ENCODE assay signal across 8 mouse cellular contexts in genomic region chr1:87573800-87574215, GRCm38 (mm10). TPM values are rescaled to one million over a fixed set of nuclear protein-coding genes. Genes with fewer than 3 reads are reported as not detected.
A peak's percentile ranks its signal among the peaks of the same experiment; 100 is the strongest.
DNase-seq lines count a peak whose midpoint lies in the region; ATAC-seq and TF ChIP-seq lines count a peak whose summit lies in the region.

TSS of gene Ngef (minus strand) at chr1:87573870.

- H3K4me2 ChIP-seq in lung, embryonic 16.5 days (ENCODE audit: low read depth, low read length): peak within 1 kb of the TSS; percentile 37

- no peak within 1 kb of the TSS for H3ac ChIP-seq in C2C12 (ENCODE audit: control insufficient read depth, insufficient read length, low read depth)

- peak; percentile 79 for ATAC-seq in lung, embryonic 16.5 days (ENCODE audit: low read depth)
- ATAC-seq in activated CD4-positive, CD25-positive, alpha-beta regulatory T cell, adult 4 months: no peak

- 0 out of 2 replicates have a peak within 1 kb of the TSS, but pooled peaks have one; percentile 26 for H3K9ac ChIP-seq in lung, embryonic 16.5 days (ENCODE audit: low read length)

- no peak for DNase-seq in brain, embryonic 14.5 days (ENCODE audit: low read depth)
- peak; percentile 45 to 69 for DNase-seq in kidney, postnatal 4 days
- DNase-seq in right cerebral cortex, adult 18-20 months: no peak
- DNase-seq in spleen, postnatal 4 days (ENCODE audit: low spot score in 2 of 2): no peak
- DNase-seq in heart, postnatal 10 days: no peak

- WGBS in lung, embryonic 16.5 days: 43% methylated on average over 6 of the region's 6 CpGs

- H3K4me3 ChIP-seq in C2C12 (ENCODE audit: insufficient read depth, poor library complexity, severe bottlenecking): no peak within 1 kb of the TSS
- peak within 1 kb of the TSS; percentile 24 for H3K4me3 ChIP-seq in lung, embryonic 16.5 days (ENCODE audit: low read length)

- intact Hi-C loops in heart, postnatal 10 days (cut with DNase I): no loop called here

- no peaks in the 10 kb centered on the region for H3K79me3 ChIP-seq in C2C12 (ENCODE audit: low read depth)

- TF ChIP-seq CTCF in C2C12 (IDR thresholded peaks at IDR 0.05; ENCODE audit: control insufficient read depth, insufficient read depth, insufficient read length): no peak
- no peak for TF ChIP-seq CTCF in brain, embryonic 14.5 days (IDR thresholded peaks at IDR 0.05; ENCODE audit: borderline replicate concordance, extremely low read depth, insufficient read depth, insufficient read length)

- no peaks in the 10 kb centered on the region for H3K36me3 ChIP-seq in C2C12 (ENCODE audit: control insufficient read depth, insufficient read depth)
- no peaks in the 10 kb centered on the region for H3K36me3 ChIP-seq in lung, embryonic 16.5 days (ENCODE audit: control insufficient read depth, insufficient read depth, low read length)

- peaks cover 15% of the 10 kb centered on the region; the same call in 1 of the 2 replicates for H3K4me1 ChIP-seq in lung, embryonic 16.5 days (replicated peaks; ENCODE audit: control insufficient read depth, insufficient read depth, low read length)

- peak within 1 kb of the TSS; percentile 92 for H3K27ac ChIP-seq in lung, embryonic 16.5 days (ENCODE audit: low read length)

- H3K79me2 ChIP-seq in C2C12 (ENCODE audit: control insufficient read depth, insufficient read depth): no peaks in the 10 kb centered on the region

- H3K27me3 ChIP-seq in C2C12 (ENCODE audit: control insufficient read depth, insufficient read depth, insufficient read length): no peaks in the 10 kb centered on the region
- H3K27me3 ChIP-seq in lung, embryonic 16.5 days (ENCODE audit: control insufficient read depth, insufficient read depth, low read depth, low read length): no peaks in the 10 kb centered on the region

- TF ChIP-seq POLR2A in brain, embryonic 14.5 days (IDR thresholded peaks at IDR 0.05; ENCODE audit: borderline replicate concordance, extremely low read depth, insufficient read depth, insufficient read length, poor library complexity, severe bottlenecking): no peak

- no peaks in the 10 kb centered on the region for H3K9me3 ChIP-seq in lung, embryonic 16.5 days (ENCODE audit: control insufficient read depth, low read length)

TF ChIP-seq in C2C12, 6 proteins besides CTCF, POLR2A, EP300 and RAD21:
- TF ChIP-seq USF1 (IDR thresholded peaks at IDR 0.05; ENCODE audit: low read depth) (no peak), MYOG (IDR thresholded peaks at IDR 0.05; ENCODE audit: control insufficient read depth, extremely low read depth, insufficient read length) (no peak), MYOD1 (IDR thresholded peaks at IDR 0.05; ENCODE audit: control insufficient read depth, insufficient read length, low read depth) (no peak), CEBPB (IDR thresholded peaks at IDR 0.05; ENCODE audit: low read depth) (no peak), FOSL1 (IDR thresholded peaks at IDR 0.05; ENCODE audit: insufficient read depth, low read length, poor library complexity, severe bottlenecking) (no peak), MAX (IDR thresholded peaks at IDR 0.05) (no peak)

RNA-seq across cellular contexts. Expression of gene Ngef, which starts in this region (rescaled TPM):
- polyA plus RNA-seq in C2C12 (2012; fragmentation: generic; extraction: Trizol): 15.6 TPM
- 9.7 and 11.9 TPM in 2 replicates for polyA plus RNA-seq in brain, embryonic 14.5 days (2012; rRNA removed)
- polyA plus RNA-seq in lung, embryonic 16.5 days (2015; fragmentation: Nextera tagmentation; extraction: Ambion mirVana): 5.6 TPM in 2 replicates
- not detected for polyA plus RNA-seq in activated CD4-positive, CD25-positive, alpha-beta regulatory T cell, adult 4 months (2017; shearing (Covaris generic))
- under 1 TPM; 0.32 to 0.36 TPM for total RNA-seq in heart, postnatal 10 days (2021)

Comparison
In these comparisons a context has a peak if more than half of its experiments do, and no peak if none do; other contexts are left out.
1. DNase-seq: peak in kidney, postnatal 4 days (2 of 2); none in brain, embryonic 14.5 days (single experiment), right cerebral cortex, adult 18-20 months (single experiment), spleen, postnatal 4 days (0 of 2) and heart, postnatal 10 days (0 of 2).